Mouse (Mus musculus) limb, embryonic 14.5 days (tissue): Measurements from ENCODE around the gene Olfml2a. TPM values are rescaled to one million over a fixed set of nuclear protein-coding genes. Genes with fewer than 3 reads are reported as not detected.

Experiments used
- ATAC-seq: fragments of 200-750 bp; cut with Nextera tagmentation; 2 replicates; pipeline ENCODE4 v1.8.0; 2017; ENCODE audit warnings: low read depth, moderate number of reproducible peaks, moderate TSS enrichment; ENCODE audit not compliant: low FRiP score
- DNase-seq: peaks from one replicate; pipeline ENCODE4 v3.0.0-alpha.2; 2015; ENCODE audit warnings: low spot score
- H3K27ac ChIP-seq: fragments of 300-500 bp; sonication (generic); replicated peaks from 2 replicates; pipeline ENCODE4 v1.5.1; 2014; ENCODE audit warnings: low read depth, mild to moderate bottlenecking, low read length, moderate library complexity, mixed read lengths
- H3K27me3 ChIP-seq: fragments of 300-500 bp; sonication (generic); 2 replicates; pipeline ENCODE4 v1.6.1; 2014; ENCODE audit warnings: low read length, mixed read lengths; ENCODE audit not compliant: control insufficient read depth, insufficient read depth
- H3K36me3 ChIP-seq: fragments of 300-500 bp; sonication (generic); 2 replicates; pipeline ENCODE4 v1.6.1; 2014; ENCODE audit warnings: mild to moderate bottlenecking, low read length, moderate library complexity, mixed read lengths; ENCODE audit not compliant: control insufficient read depth, insufficient read depth
- H3K4me1 ChIP-seq: fragments of 300-500 bp; sonication (generic); 2 replicates; pipeline ENCODE4 v1.6.1; 2014; ENCODE audit warnings: antibody characterized with exemption, low read length, mixed read lengths; ENCODE audit not compliant: control insufficient read depth, insufficient read depth
- H3K4me2 ChIP-seq: fragments of 300-500 bp; sonication (generic); replicated peaks from 2 replicates; pipeline ENCODE4 v1.6.1; 2014; ENCODE audit warnings: low read depth, mild to moderate bottlenecking, low read length, moderate library complexity; ENCODE audit not compliant: severe bottlenecking
- H3K4me3 ChIP-seq: fragments of 300-500 bp; sonication (generic); replicated peaks from 2 replicates; pipeline ENCODE4 v1.5.1; 2014; ENCODE audit warnings: low read length
- H3K9ac ChIP-seq: fragments of 300-500 bp; sonication (generic); 2 replicates; pipeline ENCODE4 v1.6.1; 2014; ENCODE audit warnings: mild to moderate bottlenecking, low read depth, low read length, moderate library complexity; ENCODE audit not compliant: severe bottlenecking
- H3K9me3 ChIP-seq: fragments of 300-500 bp; sonication (generic); 2 replicates; pipeline ENCODE4 v1.6.1; 2016; ENCODE audit warnings: low read length; ENCODE audit not compliant: control insufficient read depth
- POLR2A ChIP-seq: fragments of 200-500 bp; IDR thresholded peaks from 2 replicates; pipeline ENCODE4 v1.8.0; 2012; ENCODE audit warnings: inconsistent platforms, mild to moderate bottlenecking, moderate library complexity, borderline replicate concordance; ENCODE audit not compliant: insufficient read depth, insufficient read length; ENCODE audit errors: extremely low read depth
- WGBS: fragments of 180-500 bp; shearing (Covaris S2); extraction: QIAGEN DNeasy Blood & Tissue Kit; methylation state at CpG from one replicate; pipeline ENCODE4 v1.1.7; 2014; 5-methylcytosine and 5-hydroxymethylcytosine counted together
- polyA plus RNA-seq, 2 experiments: library from polyadenylated mRNA; depleted of rRNA in 1 of 2; stranded (reverse) in 1 of 2; unstranded in 1 of 2; fragments of >200 nt; fragmentation: Nextera tagmentation in 1 of 2; extraction: Ambion mirVana in 1 of 2; gene quantifications; 2 replicates each; pipeline versions ENCODE4 v1.2.1 to v1.2.3; 2012 to 2014

Olfml2a gene
- polyA plus RNA-seq, 2 experiments = 7.6 to 7.8 TPM

DNA sequence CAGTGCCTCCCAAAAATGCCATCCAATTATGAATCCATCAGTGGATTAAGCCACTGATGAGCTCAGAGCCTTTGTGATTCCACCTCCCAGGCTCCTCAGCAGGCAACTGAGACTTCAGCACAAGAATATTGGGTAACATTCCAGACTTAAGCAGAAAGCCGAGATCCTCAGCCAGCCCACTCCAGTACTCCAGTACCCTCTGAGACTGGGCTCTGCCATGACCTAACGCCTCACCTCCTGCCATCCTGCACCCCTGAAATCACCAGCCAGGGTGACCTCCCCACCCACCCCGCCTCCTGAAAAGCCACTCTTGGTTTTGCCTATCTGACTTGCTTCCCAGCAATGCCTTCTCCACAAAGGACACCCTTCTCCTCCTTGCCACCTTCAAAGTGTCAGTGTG is 5.6 kb downstream of the Olfml2a start:
- no peak overlapping the region for H3K4me2 ChIP-seq
- no peak for TF ChIP-seq POLR2A
- no peak overlapping the region for H3K27ac ChIP-seq
- H3K36me3 ChIP-seq = no peaks in the 10 kb centered on the region
- H3K4me1 ChIP-seq = peaks cover 16% of the 10 kb centered on the region
- no peak overlapping the region for H3K4me3 ChIP-seq
- H3K9me3 ChIP-seq = no peaks in the 10 kb centered on the region
- WGBS = 71% methylated on average over 3 of the region's 3 CpGs
- DNase-seq (no peak), ATAC-seq (no peak)
- H3K27me3 ChIP-seq = no peaks in the 10 kb centered on the region
- no peak overlapping the region for H3K9ac ChIP-seq

DNA sequence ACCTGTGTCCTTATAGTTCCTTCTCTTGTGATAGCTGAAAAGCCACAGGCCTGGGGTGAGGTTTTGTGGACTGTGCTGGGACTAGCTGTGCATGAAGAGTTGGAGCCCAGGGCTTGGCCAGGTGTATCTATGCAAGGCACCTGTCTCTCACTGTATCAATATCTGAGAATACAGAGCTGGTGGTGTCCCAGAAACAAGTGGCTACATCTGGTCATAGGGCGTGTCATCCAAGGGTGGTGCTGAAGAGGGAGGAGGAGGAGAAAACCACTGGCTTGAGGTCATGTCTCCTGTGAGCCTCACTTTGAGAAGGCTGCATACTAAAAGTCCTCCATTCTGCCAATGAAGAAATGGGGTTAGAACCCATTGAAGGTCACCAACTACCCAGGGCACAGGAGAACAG is 6.2 kb downstream of the Olfml2a start:
- Histone ChIP-seq H3K27ac (no peak overlapping the region), H3K4me1 (peaks cover 16% of the 10 kb centered on the region), H3K9ac (no peak overlapping the region), H3K36me3 (no peaks in the 10 kb centered on the region), H3K4me2 (no peak overlapping the region), H3K4me3 (no peak overlapping the region), H3K9me3 (no peaks in the 10 kb centered on the region), H3K27me3 (no peaks in the 10 kb centered on the region)
- no peak for ATAC-seq
- no peak for TF ChIP-seq POLR2A
- 89% methylated on average over 1 of the region's 1 CpGs for WGBS
- DNase-seq = no peak

DNA sequence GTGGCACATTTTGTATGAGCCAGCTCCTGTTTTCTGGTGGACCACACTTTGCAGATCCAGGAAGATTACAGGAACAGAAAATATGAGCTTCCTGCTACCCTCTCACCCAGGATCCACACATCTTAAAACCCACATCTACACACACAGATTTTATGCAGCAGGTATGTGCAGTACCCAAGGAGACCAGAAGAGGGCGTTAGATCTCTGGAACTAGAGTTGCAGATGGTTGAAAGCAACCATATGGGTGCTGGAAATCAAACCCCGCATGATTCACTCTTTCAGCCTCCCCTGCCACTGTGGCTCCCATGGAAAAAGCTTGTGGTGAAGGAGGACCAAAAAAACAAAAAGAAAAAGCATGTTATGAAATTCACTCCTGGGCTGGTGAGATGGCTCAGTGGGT is 7.3 kb downstream of the Olfml2a start:
- H3K9ac ChIP-seq = no peak overlapping the region
- H3K4me1 ChIP-seq = peaks cover 12% of the 10 kb centered on the region
- WGBS = 63% methylated on average over 2 of the region's 2 CpGs
- H3K27ac ChIP-seq = no peak overlapping the region
- H3K4me2 ChIP-seq = no peak overlapping the region
- H3K9me3 ChIP-seq = no peaks in the 10 kb centered on the region
- no peaks in the 10 kb centered on the region for H3K36me3 ChIP-seq
- no peak for TF ChIP-seq POLR2A
- no peak overlapping the region for H3K4me3 ChIP-seq
- DNase-seq (no peak), ATAC-seq (no peak)
- H3K27me3 ChIP-seq = no peaks in the 10 kb centered on the region

DNA sequence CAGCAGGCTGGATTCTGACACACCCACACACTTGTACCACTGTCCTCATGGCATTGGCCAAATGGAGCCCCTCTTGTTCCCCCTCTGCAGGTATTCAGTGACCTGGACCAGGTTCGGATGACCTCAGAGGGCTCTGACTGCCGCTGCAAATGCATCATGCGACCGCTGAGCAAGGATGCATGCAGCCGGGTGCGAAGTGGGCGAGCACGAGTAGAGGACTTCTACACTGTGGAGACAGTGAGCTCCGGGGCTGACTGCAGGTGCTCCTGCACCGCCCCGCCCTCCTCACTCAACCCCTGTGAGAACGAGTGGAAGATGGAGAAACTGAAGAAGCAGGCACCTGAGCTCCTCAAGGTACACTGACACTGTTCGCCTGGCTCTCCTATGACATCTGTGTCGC is 9.6 kb downstream of the Olfml2a start:
- no peaks in the 10 kb centered on the region for H3K4me1 ChIP-seq
- H3K27me3 ChIP-seq = no peaks in the 10 kb centered on the region
- H3K4me3 ChIP-seq = no peak overlapping the region
- H3K9me3 ChIP-seq = no peaks in the 10 kb centered on the region
- ATAC-seq (no peak), DNase-seq (no peak)
- no peak for TF ChIP-seq POLR2A
- 84% methylated on average over 14 of the region's 14 CpGs for WGBS
- no peaks in the 10 kb centered on the region for H3K36me3 ChIP-seq
- no peak overlapping the region for H3K4me2 ChIP-seq
- no peak overlapping the region for H3K9ac ChIP-seq
- no peak overlapping the region for H3K27ac ChIP-seq

DNA sequence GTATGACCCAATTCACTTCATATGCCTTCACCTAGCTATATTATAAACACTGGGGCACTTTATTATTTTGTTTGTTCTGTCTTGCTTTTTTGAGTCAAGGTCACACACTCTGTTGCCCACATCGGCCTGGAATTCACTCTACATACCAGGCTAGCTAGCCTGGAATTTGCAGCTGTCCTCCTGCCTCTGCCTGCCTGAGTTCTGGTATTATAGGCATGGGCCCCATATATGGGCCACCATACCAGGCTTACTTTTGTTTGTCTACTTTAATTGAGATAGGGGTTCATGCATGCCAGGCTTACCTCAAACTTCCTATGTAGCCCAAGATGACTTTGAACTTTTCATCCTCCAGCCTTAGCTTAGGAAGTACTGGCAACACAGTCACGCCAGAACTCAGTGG is 10.1 kb downstream of the Olfml2a start:
- Histone ChIP-seq H3K36me3 (no peaks in the 10 kb centered on the region), H3K4me1 (no peaks in the 10 kb centered on the region), H3K27ac (no peak overlapping the region), H3K4me2 (no peak overlapping the region), H3K9me3 (no peaks in the 10 kb centered on the region), H3K9ac (no peak overlapping the region), H3K4me3 (no peak overlapping the region), H3K27me3 (no peaks in the 10 kb centered on the region)
- DNase-seq (no peak), ATAC-seq (no peak)
- TF ChIP-seq POLR2A = no peak
- WGBS = 89% methylated on average over 2 of the region's 2 CpGs

DNA sequence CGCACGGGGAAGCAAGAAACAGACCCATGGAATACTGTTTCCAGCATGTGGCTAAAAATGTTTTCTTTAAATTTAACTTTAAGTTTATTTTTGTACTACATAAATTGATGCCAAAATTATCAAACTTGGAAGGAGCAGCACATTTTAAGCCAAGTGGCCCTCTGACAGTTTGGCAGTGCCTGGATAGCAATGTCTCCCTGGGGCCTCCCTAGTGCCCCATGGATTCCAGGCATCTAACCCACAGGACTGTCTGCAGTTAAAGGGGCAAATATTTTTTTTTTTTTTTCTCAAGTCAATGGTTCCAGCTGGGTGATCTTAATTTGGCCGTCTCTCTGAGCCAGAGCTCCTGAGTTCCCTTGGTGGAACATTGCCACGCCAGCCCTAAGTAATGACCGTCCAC is 11.4 kb downstream of the Olfml2a start:
- Histone ChIP-seq H3K36me3 (no peaks in the 10 kb centered on the region), H3K9ac (no peak overlapping the region), H3K9me3 (no peaks in the 10 kb centered on the region), H3K4me2 (no peak overlapping the region), H3K4me1 (no peaks in the 10 kb centered on the region), H3K4me3 (no peak overlapping the region), H3K27me3 (no peaks in the 10 kb centered on the region), H3K27ac (no peak overlapping the region)
- TF ChIP-seq POLR2A = no peak
- DNase-seq (no peak), ATAC-seq (no peak)
- 77% methylated on average over 5 of the region's 5 CpGs for WGBS
